Mouse (Mus musculus) midbrain, embryonic 10.5 days (tissue): ENCODE data around the gene Timm22. TPM values are rescaled to one million over a fixed set of nuclear protein-coding genes. Genes with fewer than 3 reads are reported as not detected.

Source experiments
- DNase-seq: peaks from one replicate; pipeline ENCODE4 v3.0.0-alpha.2; 2017; ENCODE audit warnings: low spot score
- H3K27ac ChIP-seq: fragments of 300-500 bp; sonication (generic); replicated peaks from 2 replicates; pipeline ENCODE4 v1.5.1; 2016; ENCODE audit warnings: mild to moderate bottlenecking
- H3K27me3 ChIP-seq: fragments of 300-500 bp; sonication (generic); 2 replicates; pipeline ENCODE4 v1.6.1; 2016; ENCODE audit warnings: low read depth, mild to moderate bottlenecking; ENCODE audit not compliant: poor library complexity, severe bottlenecking
- H3K36me3 ChIP-seq: fragments of 300-500 bp; sonication (generic); 2 replicates; pipeline ENCODE4 v1.6.1; 2016; ENCODE audit warnings: mild to moderate bottlenecking, moderate library complexity
- H3K4me1 ChIP-seq: fragments of 300-500 bp; sonication (generic); 2 replicates; pipeline ENCODE4 v1.6.1; 2016
- H3K4me3 ChIP-seq: fragments of 300-500 bp; sonication (generic); 2 replicates; pipeline ENCODE4 v1.5.1; 2016; ENCODE audit warnings: mild to moderate bottlenecking, moderate library complexity
- H3K9me3 ChIP-seq: fragments of 300-500 bp; sonication (generic); replicated peaks from 2 replicates; pipeline ENCODE4 v1.6.1; 2016; ENCODE audit warnings: mild to moderate bottlenecking
- whole genome bisulfite sequencing: fragments of 180-500 bp; shearing (Covaris S2); methylation state at CpG from one replicate; pipeline ENCODE4 v1.1.7; 2016; 5-methylcytosine and 5-hydroxymethylcytosine counted together
- polyA plus RNA-seq: library from polyadenylated mRNA; unstranded; fragments of >200 nt; fragmentation: Nextera tagmentation; extraction: Ambion mirVana; gene quantifications from 2 replicates; pipeline ENCODE4 v1.2.1, GENCODE M21; 2016

Timm22 gene
- polyA plus RNA-seq = 127 and 128 TPM in 2 replicates

DNA sequence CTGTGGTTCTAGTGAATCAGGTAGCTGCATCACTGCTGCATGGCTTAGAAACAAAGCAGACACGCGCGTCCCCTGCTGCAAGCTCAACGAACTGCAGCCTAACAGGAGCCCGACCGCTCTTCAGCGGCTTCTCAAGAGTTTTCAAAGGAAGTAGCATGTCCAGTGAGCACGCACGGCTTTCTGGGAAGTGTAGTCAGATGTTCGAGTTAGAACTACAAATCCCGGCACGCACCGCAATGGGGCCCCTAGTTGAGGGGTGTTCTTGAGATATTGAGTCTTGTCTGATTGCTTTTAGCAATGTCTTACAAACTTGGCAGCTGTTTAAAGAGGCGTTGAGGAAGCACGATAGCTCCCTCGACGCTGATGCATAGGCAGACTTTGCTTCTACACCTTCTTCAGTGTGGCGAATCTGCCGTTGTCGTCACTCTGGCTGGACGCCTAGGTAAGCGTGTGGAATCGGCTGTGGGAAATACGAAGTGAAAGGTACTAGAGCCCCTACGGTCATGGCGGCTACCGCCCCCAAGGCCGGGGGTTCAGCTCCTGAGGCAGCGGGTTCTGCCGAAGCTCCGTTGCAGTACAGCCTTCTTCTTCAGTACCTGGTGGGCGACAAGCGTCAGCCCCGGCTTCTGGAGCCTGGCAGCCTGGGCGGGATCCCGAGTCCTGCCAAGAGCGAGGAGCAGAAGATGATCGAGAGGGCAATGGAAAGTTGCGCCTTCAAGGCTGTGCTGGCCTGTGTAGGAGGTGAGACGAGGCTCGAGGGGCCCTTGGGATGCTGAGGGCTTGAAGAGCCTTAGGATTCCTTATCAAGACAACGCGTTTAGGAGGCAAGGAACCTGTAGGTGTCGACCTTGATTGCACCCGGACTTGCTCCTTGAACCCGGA, at the start of gene Timm22:
Gene Timm22 (plus strand): TSS at position 251 of the 882 bp plus-strand sequence.
- peaks cover 13% of the 10 kb centered on the region for H3K4me1 ChIP-seq
- WGBS = under 1% methylated on average over 46 of the region's 46 CpGs

GRCm38 (mm10) chr11:76357464-76357863, 49.3 kb upstream of the Timm22 start:
- Histone ChIP-seq H3K9me3 (no peaks in the 10 kb centered on the region), H3K4me3 (peak overlapping the region; percentile 1; the same call in 1 of the 2 replicates), H3K4me1 (peaks cover 90% of the 10 kb centered on the region), H3K27ac (peak overlapping the region; percentile 80), H3K36me3 (peaks cover 8% of the 10 kb centered on the region; the same call in 1 of the 2 replicates), H3K27me3 (no peaks in the 10 kb centered on the region)
- 50% methylated on average over 12 of the region's 12 CpGs for WGBS
- no peak for DNase-seq

More for the DNA sequence above, at the start of gene Timm22:
- DNase-seq = peak; percentile 95
- Histone ChIP-seq H3K27ac (peak within 1 kb of the TSS; percentile 93), H3K27me3 (no peaks in the 10 kb centered on the region), H3K9me3 (no peaks in the 10 kb centered on the region), H3K36me3 (peaks cover 16% of the 10 kb centered on the region), H3K4me3 (peak within 1 kb of the TSS; percentile 97)

DNA sequence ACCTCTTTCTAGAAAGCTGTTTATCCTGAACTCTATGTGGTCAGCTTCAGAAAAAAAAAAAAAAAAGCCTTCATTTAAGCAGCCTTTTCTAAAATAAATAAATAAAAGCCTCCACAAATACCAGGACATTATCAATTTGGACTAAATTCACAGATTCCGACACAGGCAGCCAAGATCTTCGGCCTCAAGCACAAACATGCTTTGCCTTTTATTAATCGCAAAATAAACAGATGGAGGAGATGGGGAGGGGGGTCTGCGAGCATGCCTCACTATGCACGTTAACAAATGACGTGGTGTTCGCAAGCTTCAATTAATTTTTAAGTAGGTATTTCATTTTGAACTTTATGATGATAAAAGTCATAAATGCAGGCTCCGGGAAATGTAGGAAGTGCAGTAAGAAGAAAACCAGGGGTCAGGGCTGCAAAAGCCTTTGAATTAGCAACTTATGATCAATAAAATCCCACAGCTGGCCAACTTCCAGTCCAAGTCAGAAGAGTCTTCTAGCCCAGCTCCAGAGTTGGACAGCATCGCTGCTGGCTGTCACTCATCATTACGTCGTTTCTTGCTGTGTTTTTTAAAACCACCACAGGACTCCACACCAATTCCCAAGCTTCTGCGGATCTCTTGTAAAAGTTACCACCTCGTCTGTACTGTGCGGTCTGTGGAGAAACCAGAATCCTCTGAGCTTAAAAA, 48.0 kb upstream of the Timm22 start:
- H3K4me1 ChIP-seq = peaks cover 90% of the 10 kb centered on the region
- H3K9me3 ChIP-seq = no peaks in the 10 kb centered on the region
- peak overlapping the region; percentile 80 for H3K27ac ChIP-seq
- no peak overlapping the region for H3K4me3 ChIP-seq
- peaks cover 8% of the 10 kb centered on the region; the same call in 1 of the 2 replicates for H3K36me3 ChIP-seq
- H3K27me3 ChIP-seq = no peaks in the 10 kb centered on the region
- WGBS = 46% methylated on average over 14 of the region's 14 CpGs
- no peak for DNase-seq

GRCm38 (mm10) chr11:76360255-76360654, 46.5 kb upstream of the Timm22 start:
- 0 out of 2 replicates have a peak, but pooled peaks cover 6% of the 10 kb centered on the region for H3K36me3 ChIP-seq
- no peak for DNase-seq
- peaks cover 96% of the 10 kb centered on the region for H3K4me1 ChIP-seq
- no peaks in the 10 kb centered on the region for H3K27me3 ChIP-seq
- WGBS = 63% methylated on average over 6 of the region's 6 CpGs
- H3K9me3 ChIP-seq = no peaks in the 10 kb centered on the region
- H3K27ac ChIP-seq = peak overlapping the region; percentile 70
- no peak overlapping the region for H3K4me3 ChIP-seq

- Histone ChIP-seq H3K27me3 (no peaks in the 10 kb centered on the region), H3K4me1 (peaks cover 88% of the 10 kb centered on the region), H3K4me3 (no peak overlapping the region), H3K36me3 (peaks cover 14% of the 10 kb centered on the region), H3K9me3 (no peaks in the 10 kb centered on the region), H3K27ac (peak overlapping the region; percentile 23; the same call in 1 of the 2 replicates)
- WGBS = 82% methylated on average over 4 of the region's 4 CpGs
- DNase-seq = no peak
Observed at GRCm38 (mm10) chr11:76361422-76361821, 45.3 kb upstream of the Timm22 start.

GRCm38 (mm10) chr11:76363178-76363577, 43.6 kb upstream of the Timm22 start:
- 8% methylated on average over 6 of the region's 6 CpGs for WGBS
- H3K4me1 ChIP-seq = peaks cover 77% of the 10 kb centered on the region

DNA sequence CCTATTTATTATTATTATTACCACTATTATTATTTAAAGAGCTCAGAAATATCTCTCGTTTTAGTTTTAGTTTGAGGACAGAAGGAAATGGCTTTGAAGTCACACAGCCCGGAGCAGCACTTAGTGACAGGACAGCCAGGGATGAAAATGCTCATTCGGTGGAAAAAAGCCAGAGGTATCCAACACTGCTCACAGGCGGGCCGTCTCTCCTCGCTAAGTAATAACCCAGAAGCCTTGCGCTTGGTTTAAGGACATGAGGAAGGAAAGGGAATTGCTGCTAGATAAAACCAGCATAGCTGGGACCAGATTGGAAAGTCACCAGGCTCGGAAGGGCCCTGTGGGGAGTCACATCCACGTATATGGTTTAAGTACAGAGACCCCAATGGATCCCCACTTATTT, 43.1 kb upstream of the Timm22 start:
- Histone ChIP-seq H3K4me1 (peaks cover 73% of the 10 kb centered on the region), H3K9me3 (no peaks in the 10 kb centered on the region), H3K36me3 (peaks cover 20% of the 10 kb centered on the region), H3K27ac (peak overlapping the region; percentile 80), H3K4me3 (peak overlapping the region; percentile 32), H3K27me3 (no peaks in the 10 kb centered on the region)
- no peak for DNase-seq
- WGBS = 19% methylated on average over 9 of the region's 9 CpGs

More at GRCm38 (mm10) chr11:76363178-76363577, 43.6 kb upstream of the Timm22 start:
- peak; percentile 75 for DNase-seq
- peaks cover 20% of the 10 kb centered on the region for H3K36me3 ChIP-seq
- no peaks in the 10 kb centered on the region for H3K9me3 ChIP-seq
- no peaks in the 10 kb centered on the region for H3K27me3 ChIP-seq
- peak overlapping the region; percentile 32 for H3K4me3 ChIP-seq
- peak overlapping the region; percentile 80 for H3K27ac ChIP-seq

- Histone ChIP-seq H3K4me1 (peaks cover 69% of the 10 kb centered on the region), H3K36me3 (peaks cover 20% of the 10 kb centered on the region)
Observed at GRCm38 (mm10) chr11:76364038-76364437, 42.7 kb upstream of the Timm22 start.

DNA sequence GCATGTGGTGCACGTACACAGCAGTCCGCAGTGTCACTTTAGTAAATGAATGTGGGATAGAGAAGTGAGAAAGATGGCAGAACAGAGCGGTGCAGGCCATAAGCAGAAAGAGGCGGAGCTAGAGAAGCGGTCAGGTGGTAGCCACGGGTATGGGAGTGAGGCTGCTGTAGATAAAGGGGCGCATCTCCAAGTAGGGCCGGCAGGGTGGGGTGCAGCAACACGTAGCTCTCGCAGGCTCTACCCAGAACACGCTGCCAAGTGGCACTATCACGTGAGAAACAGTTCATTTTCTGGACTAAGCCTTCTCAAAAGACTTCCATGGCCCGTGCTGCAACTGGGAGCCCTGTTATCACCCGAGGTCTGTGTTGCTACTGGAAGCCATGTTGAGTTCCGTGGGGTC, 40.0 kb upstream of the Timm22 start:
- peaks cover 20% of the 10 kb centered on the region for H3K36me3 ChIP-seq
- WGBS = 91% methylated on average over 15 of the region's 15 CpGs
- no peaks in the 10 kb centered on the region for H3K27me3 ChIP-seq
- H3K27ac ChIP-seq = peak overlapping the region; percentile 46; the same call in 1 of the 2 replicates
- DNase-seq = no peak
- H3K4me3 ChIP-seq = no peak overlapping the region
- H3K4me1 ChIP-seq = peaks cover 62% of the 10 kb centered on the region
- H3K9me3 ChIP-seq = no peaks in the 10 kb centered on the region

More at GRCm38 (mm10) chr11:76364038-76364437, 42.7 kb upstream of the Timm22 start:
- no peak for DNase-seq
- Histone ChIP-seq H3K27me3 (no peaks in the 10 kb centered on the region), H3K4me3 (0 out of 2 replicates have a peak overlapping the region, but pooled peaks have one; percentile 32), H3K9me3 (no peaks in the 10 kb centered on the region), H3K27ac (peak overlapping the region; percentile 80)
- WGBS = 67% methylated on average over 5 of the region's 5 CpGs

DNA sequence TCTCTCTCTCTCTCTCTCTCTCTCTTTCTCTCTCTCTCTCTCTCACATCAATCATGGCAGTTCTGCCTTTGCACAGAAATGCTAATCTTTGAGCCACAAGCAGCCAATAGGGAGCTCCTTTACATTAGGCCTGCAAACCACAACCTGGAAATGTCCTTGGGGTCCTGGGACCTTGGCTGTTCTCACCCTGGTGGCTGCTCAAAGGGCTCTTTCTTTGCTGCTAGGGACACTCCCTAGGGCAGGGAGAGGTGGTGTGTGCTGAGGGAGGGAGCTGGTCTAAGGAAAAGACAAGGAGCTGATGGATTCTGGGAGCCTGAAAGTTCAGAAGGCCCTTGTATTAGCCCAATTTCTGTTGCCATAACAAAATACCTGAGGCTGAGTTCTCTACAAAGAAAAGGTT, 36.3 kb upstream of the Timm22 start:
- H3K9me3 ChIP-seq = no peaks in the 10 kb centered on the region
- peaks cover 62% of the 10 kb centered on the region for H3K4me1 ChIP-seq
- no peak overlapping the region for H3K4me3 ChIP-seq
- peaks cover 30% of the 10 kb centered on the region for H3K36me3 ChIP-seq
- DNase-seq = no peak
- 0 out of 2 replicates have a peak overlapping the region, but pooled peaks have one; percentile 15 for H3K27ac ChIP-seq
- no peaks in the 10 kb centered on the region for H3K27me3 ChIP-seq

DNA sequence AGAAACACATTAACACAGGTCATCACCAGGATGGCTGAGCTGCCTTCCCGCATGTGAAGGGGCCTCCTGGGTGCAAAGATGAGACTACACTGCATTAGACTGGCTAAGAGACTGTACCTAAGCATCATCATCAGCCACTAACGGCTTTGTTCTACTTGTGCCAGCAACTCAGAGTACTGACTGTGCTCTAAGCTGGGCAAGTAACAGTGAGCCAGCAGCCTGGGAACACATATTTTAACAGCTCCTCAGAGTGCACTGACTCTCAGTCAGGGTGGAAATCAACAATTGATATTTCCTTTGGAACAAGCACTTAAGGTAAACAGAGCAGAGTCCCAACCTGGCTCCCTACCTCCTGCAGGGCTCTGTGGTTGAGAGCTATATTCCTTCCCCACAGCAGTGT, 34.6 kb upstream of the Timm22 start:
- no peaks in the 10 kb centered on the region for H3K9me3 ChIP-seq
- H3K27ac ChIP-seq = 0 out of 2 replicates have a peak overlapping the region, but pooled peaks have one; percentile 33
- WGBS = 84% methylated on average over 2 of the region's 2 CpGs
- H3K4me3 ChIP-seq = no peak overlapping the region
- H3K4me1 ChIP-seq = peaks cover 66% of the 10 kb centered on the region
- H3K27me3 ChIP-seq = no peaks in the 10 kb centered on the region
- DNase-seq = no peak
- peaks cover 15% of the 10 kb centered on the region for H3K36me3 ChIP-seq

DNA sequence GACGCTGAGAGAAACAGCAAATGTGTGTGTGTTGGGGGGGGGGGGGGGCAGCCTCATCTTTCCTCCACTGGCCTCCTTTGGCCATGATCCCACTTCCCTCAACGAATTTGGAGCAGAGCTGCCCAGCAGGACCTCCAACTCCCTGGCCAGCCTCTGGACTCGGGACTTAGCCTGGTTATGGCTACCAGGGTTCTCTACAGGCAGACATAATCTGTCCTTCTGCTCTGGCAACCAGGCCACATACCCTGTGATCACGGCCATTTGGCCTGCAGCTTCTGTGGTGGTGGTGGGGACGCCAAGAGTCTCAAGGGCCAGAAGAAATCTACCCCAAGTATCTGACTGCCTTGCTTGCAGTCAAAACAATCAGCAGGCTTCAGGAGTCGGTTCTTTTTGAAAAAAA, 34.2 kb upstream of the Timm22 start:
- no peaks in the 10 kb centered on the region for H3K9me3 ChIP-seq
- DNase-seq = no peak
- no peaks in the 10 kb centered on the region for H3K27me3 ChIP-seq
- H3K27ac ChIP-seq = 0 out of 2 replicates have a peak overlapping the region, but pooled peaks have one; percentile 33
- H3K4me3 ChIP-seq = no peak overlapping the region
- 55% methylated on average over 6 of the region's 6 CpGs for WGBS
- H3K36me3 ChIP-seq = peaks cover 15% of the 10 kb centered on the region
- peaks cover 70% of the 10 kb centered on the region for H3K4me1 ChIP-seq
